Comparison of ENCODE assay signal across 21 mouse cellular contexts in the genomic region with DNA sequence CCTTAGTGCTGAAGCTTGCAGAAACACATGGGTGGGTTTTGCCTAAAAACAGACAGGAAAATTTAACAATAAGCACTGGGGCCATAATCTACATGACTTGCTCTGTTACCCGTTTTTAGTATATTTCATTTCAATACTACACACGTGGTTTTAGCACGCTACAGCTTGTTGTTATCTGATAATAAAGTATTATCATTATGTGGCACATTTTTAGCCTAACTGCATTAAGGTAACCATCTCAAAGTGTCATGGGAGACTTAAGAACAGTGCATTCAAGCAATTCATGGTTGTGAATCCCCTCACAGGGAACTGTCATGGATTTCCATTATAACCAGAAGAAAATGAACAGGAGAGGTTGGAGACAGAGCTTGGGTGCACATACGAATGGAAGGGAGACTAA. TPM values are rescaled to one million over a fixed set of nuclear protein-coding genes. Genes with fewer than 3 reads are reported as not detected.
A peak's percentile ranks its signal among the peaks of the same experiment; 100 is the strongest.
DNase-seq lines count a peak whose midpoint lies in the region; ATAC-seq and TF ChIP-seq lines count a peak whose summit lies in the region.
"Had no signal": no experiment of that assay in that cellular context is flagged by ENCODE, and none has a peak within 500 bp of the region (broad histone marks: within the 10 kb centered on the region; RNA-seq: fewer than 3 reads in every experiment).

No protein-coding gene starts in this region.

- peak; percentile 18; the same call in 1 of the 2 replicates for ATAC-seq in G1E (ENCODE audit: extremely low read depth, insufficient number of reproducible peaks, low FRiP score, poor library complexity, severe bottlenecking)
- ATAC-seq in liver, embryonic 14.5 days (ENCODE audit: insufficient read depth): peak; percentile 71
- ATAC-seq in megakaryocyte progenitor cell, adult 5-6 weeks (replicated peaks; ENCODE audit: poor library complexity): peak; percentile 21
- ATAC-seq: forebrain, embryonic 14.5 days; hindbrain, embryonic 16.5 days had no signal

- WGBS in liver, embryonic 14.5 days (ENCODE audit: insufficient replicate concordance): 15% methylated on average over 4 of the region's 4 CpGs

- H3K9ac ChIP-seq in MEL (ENCODE audit: control insufficient read depth, low read depth, low read length, poor library complexity, severe bottlenecking): peak overlapping the region; percentile 48
- H3K9ac ChIP-seq in liver, embryonic 14.5 days (replicated peaks): no peak overlapping the region; the same call in 1 of the 2 replicates
- H3K9ac ChIP-seq: embryonic facial prominence, embryonic 12.5 days; hindbrain, embryonic 12.5 days had no signal

- peak overlapping the region; percentile 52 for H3K4me2 ChIP-seq in liver, embryonic 14.5 days (ENCODE audit: low read depth)
- H3K4me2 ChIP-seq: embryonic facial prominence, embryonic 12.5 days; hindbrain, embryonic 12.5 days had no signal

- peaks cover 36% of the 10 kb centered on the region for H3K79me2 ChIP-seq in MEL (ENCODE audit: control insufficient read depth, insufficient read depth, low read length, poor library complexity)

- H3K36me3 ChIP-seq in G1E (replicated peaks) (peaks cover 21% of the 10 kb centered on the region), MEL (ENCODE audit: control insufficient read depth in 1 of 2, insufficient read depth in 2 of 2, low read length in 2 of 2) (peaks cover 0 to 76% of the 10 kb centered on the region in 2 experiments; a peak in 2 of 4 replicates)
- no peaks in the 10 kb centered on the region for H3K36me3 ChIP-seq in liver, embryonic 14.5 days (replicated peaks; ENCODE audit: control insufficient read depth, insufficient read depth, low read depth)
- H3K36me3 ChIP-seq: embryonic facial prominence, embryonic 12.5 days; forebrain, embryonic 10.5 days; heart, embryonic 10.5 days; hindbrain, embryonic 12.5 days had no signal

- H3K9me3 ChIP-seq in G1E (replicated peaks) (no peaks in the 10 kb centered on the region), MEL (replicated peaks; ENCODE audit: insufficient read depth, low read length) (no peaks in the 10 kb centered on the region)
- no peaks in the 10 kb centered on the region for H3K9me3 ChIP-seq in liver, embryonic 14.5 days (ENCODE audit: control insufficient read depth, low read length)
- H3K9me3 ChIP-seq: embryonic facial prominence, embryonic 12.5 days; forebrain, embryonic 10.5 days; heart, embryonic 10.5 days; hindbrain, embryonic 12.5 days had no signal

- H3K4me1 ChIP-seq in G1E (ENCODE audit: insufficient read depth, low read depth, low read length) (peaks cover 94% of the 10 kb centered on the region), MEL (ENCODE audit: control insufficient read depth in 1 of 2, insufficient read depth in 2 of 2, low read length in 2 of 2) (peaks cover 62 to 79% of the 10 kb centered on the region in 2 experiments)
- peaks cover 66 to 74% of the 10 kb centered on the region in 2 experiments for H3K4me1 ChIP-seq in liver, embryonic 14.5 days (replicated peaks; ENCODE audit: control insufficient read depth in 2 of 2, insufficient read depth in 2 of 2, low read length in 1 of 2)

- peak overlapping the region; percentile 18; the same call in 1 of the 2 replicates for H3K4me3 ChIP-seq in G1E (ENCODE audit: low read depth, low read length)
- H3K4me3 ChIP-seq in MEL (ENCODE audit: control insufficient read depth in 1 of 2, insufficient read depth in 1 of 2, low read depth in 2 of 2, low read length in 2 of 2): peak overlapping the region in 1 of 2 experiments; percentile 1; a peak in 1 of 4 replicates
- no peak overlapping the region for H3K4me3 ChIP-seq in liver, embryonic 14.5 days (ENCODE audit: insufficient read depth in 1 of 2, low read depth in 2 of 2, low read length in 2 of 2)
- H3K4me3 ChIP-seq: embryonic facial prominence, embryonic 12.5 days; forebrain, embryonic 10.5 days; gastrocnemius, adult 2 months; heart, embryonic 10.5 days; hindbrain, embryonic 12.5 days had no signal

- TF ChIP-seq CTCF in G1E (IDR thresholded peaks at IDR 0.05; ENCODE audit: low read depth, low read length): no peak
- no peak for TF ChIP-seq CTCF in MEL (IDR thresholded peaks at IDR 0.05 in 2 of 3, conservative IDR thresholded peaks at IDR 0.05 in 1 of 3; ENCODE audit: control insufficient read depth in 1 of 3, insufficient read depth in 1 of 3, low read depth in 2 of 3, low read length in 3 of 3, poor library complexity in 1 of 3, severe bottlenecking in 1 of 3)
- TF ChIP-seq CTCF in liver, embryonic 14.5 days (IDR thresholded peaks at IDR 0.05; ENCODE audit: low read depth): no peak

- intact Hi-C loops in left cerebral cortex, postnatal 36 days (cut with DNase I): loop anchor here (5.0 kb wide), 1 partner anchor 43 kb away; a partner anchor contains a TSS

- H3K27me3 ChIP-seq in G1E (ENCODE audit: insufficient read depth, low read length) (no peaks in the 10 kb centered on the region), MEL (ENCODE audit: control insufficient read depth in 1 of 2, insufficient read depth in 2 of 2, low read length in 2 of 2) (no peaks in the 10 kb centered on the region)
- H3K27me3 ChIP-seq in liver, embryonic 14.5 days (ENCODE audit: control insufficient read depth, insufficient read depth, low read length): no peaks in the 10 kb centered on the region
- H3K27me3 ChIP-seq: embryonic facial prominence, embryonic 12.5 days; hindbrain, embryonic 12.5 days had no signal

- TF ChIP-seq RAD21 in MEL (IDR thresholded peaks at IDR 0.05; ENCODE audit: low read depth, low read length): no peak

- peak; percentile 89 to 95 for TF ChIP-seq EP300 in MEL (IDR thresholded peaks at IDR 0.05; ENCODE audit: low read depth in 1 of 2, low read length in 2 of 2)
- peak; percentile 82 for TF ChIP-seq EP300 in liver, embryonic 14.5 days (IDR thresholded peaks at IDR 0.05; ENCODE audit: low read depth)

- DNase-seq in G1E (ENCODE audit: low spot score) (no peak), MEL (ENCODE audit: low read depth, low spot score) (peak; percentile 71)
- no peak for DNase-seq in liver, embryonic 14.5 days (ENCODE audit: low read depth in 3 of 3, low spot score in 3 of 3)
- DNase-seq in left cerebral cortex, postnatal 36 days (ENCODE audit: low spot score in 2 of 2): no peak
- no peak for DNase-seq in layer of hippocampus, adult 18-20 months (ENCODE audit: low spot score in 2 of 2)
- no peak for DNase-seq in gastrocnemius, postnatal 25 days
- DNase-seq: adrenal gland, postnatal 10 days; cerebellum, adult 11 months; cerebellum, adult 8-10 months; cerebellum, postnatal 14 days; gastrocnemius, adult 2 months; gastrocnemius, postnatal 36 days; heart, postnatal 10 days; heart, postnatal 4 days had no signal

- peak overlapping the region; percentile 97 for H3K27ac ChIP-seq in MEL (ENCODE audit: control insufficient read depth, low read depth, low read length)
- peak overlapping the region; percentile 12; the same call in 1 of the 2 replicates for H3K27ac ChIP-seq in liver, embryonic 14.5 days
- H3K27ac ChIP-seq: embryonic facial prominence, embryonic 12.5 days; forebrain, embryonic 10.5 days; gastrocnemius, adult 2 months; heart, embryonic 10.5 days; hindbrain, embryonic 12.5 days had no signal

- TF ChIP-seq POLR2A in MEL (IDR thresholded peaks at IDR 0.05; ENCODE audit: control insufficient read depth in 1 of 2, insufficient read depth in 1 of 2, low read depth in 1 of 2, low read length in 2 of 2, poor library complexity in 1 of 2): no peak

TF ChIP-seq in MEL, 35 proteins besides CTCF, POLR2A, EP300 and RAD21 (continues in another document):
- TF ChIP-seq MAX (IDR thresholded peaks at IDR 0.05; ENCODE audit: low read length) (peak; percentile 96), NELFE (IDR thresholded peaks at IDR 0.05; ENCODE audit: low read depth, low read length) (no peak), CHD2 (IDR thresholded peaks at IDR 0.05; ENCODE audit: low read length) (no peak), ETS1 (IDR thresholded peaks at IDR 0.05; ENCODE audit: low read depth, low read length) (peak; percentile 90), TAL1 (IDR thresholded peaks at IDR 0.05; ENCODE audit: low read length) (peak; percentile 87), HCFC1 (IDR thresholded peaks at IDR 0.05; ENCODE audit: low read depth, low read length) (0 out of 2 replicates have a peak, but pooled peaks have one; percentile 7), MYB (IDR thresholded peaks at IDR 0.05; ENCODE audit: low read depth, low read length) (peak; percentile 62; the same call in 1 of the 2 replicates), ELF1 (IDR thresholded peaks at IDR 0.05; ENCODE audit: low read depth, low read length) (no peak), RCOR1 (IDR thresholded peaks at IDR 0.05; ENCODE audit: low read depth, low read length) (no peak), MXI1 (IDR thresholded peaks at IDR 0.05; ENCODE audit: low read depth, low read length) (peak; percentile 98)

RNA-seq across cellular contexts. Expression of a gene that starts 43.5 kb away (rescaled TPM):
- 102 and 173 TPM in 2 replicates for total RNA-seq in G1E (2014; fragmentation: Nextera tagmentation)
- total RNA-seq in G1E (2017): 56.5 and 72.3 TPM in 2 replicates
- 21.1 and 33.9 TPM in 2 replicates for polyA plus RNA-seq in G1E (2012)
- 7.9 and 11.7 TPM in 2 replicates for total RNA-seq in MEL (2012; rRNA removed)
- polyA plus RNA-seq in MEL (2012; ENCODE audit: insufficient read depth in 1 of 2, insufficient read length in 2 of 2, low read depth in 1 of 2, low replicate concordance in 2 of 2, missing spikeins in 1 of 2): 10 to 100 TPM in 1 of 2 experiments, not detected in 1; 48.5 TPM
- polyA plus RNA-seq in liver, embryonic 14.5 days (2012; rRNA removed): 10.7 and 16.6 TPM in 2 replicates
- 15.2 and 17.4 TPM in 2 replicates for polyA plus RNA-seq in liver, embryonic 14.5 days (2014; fragmentation: Nextera tagmentation; extraction: Ambion mirVana)
- 47.3 and 62.2 TPM in 2 replicates for total RNA-seq in megakaryocyte progenitor cell, adult 5-6 weeks (2015)
- total RNA-seq in megakaryocyte progenitor cell, adult 5-6 weeks (2017): 23.2 and 23.5 TPM in 2 replicates
- total RNA-seq in left cerebral cortex, postnatal 36 days (2021): 10 to 100 TPM; 50.8 to 56.2 TPM
- total RNA-seq in layer of hippocampus, adult 18-20 months (2021): 10 to 100 TPM; 64.2 to 65.8 TPM
- total RNA-seq in gastrocnemius, postnatal 25 days (2021): 1 to 10 TPM; 4.0 TPM

RNA-seq across cellular contexts. Expression of a gene that starts 43.7 kb away (rescaled TPM):
- total RNA-seq in G1E (2014; fragmentation: Nextera tagmentation): 8.7 and 13.8 TPM in 2 replicates
- total RNA-seq in G1E (2017): 1.6 and 2.0 TPM in 2 replicates
- 0.23 and 0.36 TPM in 2 replicates for polyA plus RNA-seq in G1E (2012)
- total RNA-seq in MEL (2012; rRNA removed): 0.12 and 0.13 TPM in 2 replicates
- under 1 TPM in 1 of 2 experiments, not detected in 1; 0.19 TPM for polyA plus RNA-seq in MEL (2012; ENCODE audit: insufficient read depth in 1 of 2, insufficient read length in 2 of 2, low read depth in 1 of 2, low replicate concordance in 2 of 2, missing spikeins in 1 of 2)
- 0.22 and 0.28 TPM in 2 replicates for polyA plus RNA-seq in liver, embryonic 14.5 days (2012; rRNA removed)
- polyA plus RNA-seq in liver, embryonic 14.5 days (2014; fragmentation: Nextera tagmentation; extraction: Ambion mirVana): 0.22 and 0.28 TPM in 2 replicates
- 1.2 and 1.4 TPM in 2 replicates for total RNA-seq in megakaryocyte progenitor cell, adult 5-6 weeks (2015)
- 0.17 TPM in 1 of 2 replicates, not detected in the other for total RNA-seq in megakaryocyte progenitor cell, adult 5-6 weeks (2017)
- total RNA-seq in left cerebral cortex, postnatal 36 days (2021): 1 to 10 TPM in 1 of 2 experiments, under 1 TPM in 1; 0.72 to 1.0 TPM
- total RNA-seq in layer of hippocampus, adult 18-20 months (2021): under 1 TPM; 0.72 to 0.89 TPM
- total RNA-seq in gastrocnemius, postnatal 25 days (2021): under 1 TPM in 1 of 2 experiments, not detected in 1; 0.18 TPM
- total RNA-seq: gastrocnemius, adult 2 months; gastrocnemius, postnatal 36 days had no signal

Comparison
In these comparisons a context has a peak if more than half of its experiments do, and no peak if none do; other contexts are left out.
1. ATAC-seq: peak in every context shown above with its lines; median percentile 71 in liver, embryonic 14.5 days; 21 in megakaryocyte progenitor cell, adult 5-6 weeks; 18 in G1E.